Mouse (Mus musculus): ENCODE measurements around the gene Rhoa. TPM values are rescaled to one million over a fixed set of nuclear protein-coding genes. Genes with fewer than 3 reads are reported as not detected.
"Not testable (repeated sequence)": the region's sequence is repeated elsewhere in the genome, so short reads cannot be mapped to it uniquely, and the experiment has no call there.

The Rhoa gene
- total RNA-seq, 2 experiments from 2014 or later, result 356 to 357 TPM

DNA sequence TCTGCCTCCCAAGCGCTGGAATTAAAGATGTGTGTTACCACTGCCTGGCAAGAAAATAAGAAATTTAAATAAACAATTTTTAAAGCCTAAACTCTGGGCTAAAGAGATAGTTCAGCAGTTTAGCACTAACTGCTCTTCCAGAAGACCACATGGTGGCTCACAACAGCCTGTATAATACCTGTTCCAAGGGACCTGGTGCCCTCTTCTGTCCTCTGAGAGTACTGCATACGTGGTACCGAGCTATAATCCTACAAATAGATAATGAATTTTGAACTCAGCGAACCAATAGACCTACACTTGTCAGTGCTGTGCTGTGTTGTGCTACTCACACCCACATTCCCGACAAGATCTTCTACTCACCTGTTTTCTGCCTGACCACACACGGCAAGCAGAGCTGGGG is 21.5 kb upstream of the Rhoa start:
- peak; percentile 57 to 78 for DNase-seq (ENCODE audit: low spot score in 2 of 2)

DNA sequence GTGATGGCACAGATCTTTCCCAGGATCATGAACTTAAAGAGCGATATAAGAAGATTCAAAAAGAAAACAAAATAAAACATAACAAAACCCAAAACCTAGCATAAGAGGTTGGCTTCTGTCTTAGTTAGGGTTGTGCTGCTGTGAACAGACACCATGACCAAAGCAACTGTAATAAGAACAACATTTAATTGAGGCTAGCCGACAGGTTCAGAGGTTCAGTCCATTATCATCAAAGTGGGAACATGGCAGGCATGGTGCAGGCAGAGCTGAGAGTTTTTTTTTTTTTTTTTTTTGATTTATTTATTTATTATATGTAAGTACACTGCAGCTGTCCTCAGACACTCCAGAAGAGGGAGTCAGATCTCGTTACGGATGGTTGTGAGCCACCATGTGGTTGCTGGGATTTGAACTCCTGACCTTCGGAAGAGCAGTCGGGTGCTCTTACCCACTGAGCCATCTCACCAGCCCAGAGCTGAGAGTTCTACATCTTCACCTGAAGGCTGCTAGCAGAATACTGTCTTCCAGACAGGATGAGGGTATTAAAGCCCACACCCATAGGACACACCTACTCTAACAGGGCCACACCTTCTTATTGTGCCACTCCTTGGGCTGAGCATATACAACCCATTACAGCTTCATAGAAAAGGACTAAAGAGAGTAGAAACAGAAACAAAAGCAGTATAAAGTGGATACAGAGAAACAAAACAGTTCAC is 18.2 kb upstream of the Rhoa start:
- not testable (repeated sequence) for DNase-seq (ENCODE audit: low spot score in 2 of 2)

DNA sequence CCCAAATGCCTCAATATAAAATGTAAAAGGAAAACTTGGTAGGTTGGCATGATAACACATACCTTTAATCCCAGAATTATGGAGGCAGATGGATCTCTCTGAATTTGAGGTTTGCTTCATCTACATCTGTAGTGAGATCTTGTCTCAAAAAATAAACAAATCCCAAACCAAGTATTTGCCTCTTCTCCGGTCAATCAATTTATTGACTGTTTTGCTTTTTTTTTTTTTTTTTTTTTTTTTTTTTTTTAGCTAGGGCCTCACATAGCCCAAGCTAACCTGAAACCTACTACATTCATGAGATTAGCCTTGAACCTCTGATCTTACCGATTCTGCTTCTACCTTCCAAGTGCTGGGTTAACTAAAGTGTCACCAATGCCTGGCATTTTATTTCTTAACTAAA is 16.6 kb upstream of the Rhoa start:
- no peak for DNase-seq (ENCODE audit: low spot score in 2 of 2)

DNA sequence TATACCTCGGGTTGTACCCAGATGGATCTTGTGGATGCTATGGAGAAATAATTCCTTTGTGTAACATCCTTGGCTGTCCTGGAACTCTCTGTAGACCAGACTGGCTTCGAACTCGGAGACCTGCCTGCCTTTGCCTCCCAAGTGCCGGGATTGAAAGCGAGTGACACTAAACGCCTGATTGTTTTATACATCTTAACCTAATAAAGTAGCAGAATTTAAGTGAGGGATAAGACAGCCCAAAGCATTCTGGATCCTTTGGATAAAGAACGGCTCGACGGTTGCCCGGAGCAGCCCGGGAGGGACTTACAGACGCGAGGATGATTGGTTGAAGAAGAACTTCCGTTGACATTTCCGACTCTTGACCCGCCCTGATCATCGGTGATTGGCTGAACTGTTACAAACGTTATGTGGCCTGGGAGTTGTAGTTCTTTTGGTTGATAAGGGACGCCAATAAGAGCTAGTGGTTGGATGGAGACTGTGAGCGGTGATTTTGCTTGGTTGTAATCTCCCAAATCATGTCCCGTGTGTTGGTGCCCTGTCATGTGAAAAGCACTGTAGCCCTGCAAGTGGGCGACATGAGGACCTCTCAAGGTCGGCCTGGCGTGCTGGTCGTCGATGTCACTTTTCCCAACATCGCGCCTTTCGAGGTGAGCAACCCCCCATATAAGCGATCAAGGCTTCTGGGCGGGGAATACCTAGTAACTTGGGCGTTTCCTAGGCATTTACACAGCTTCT is 15.7 kb upstream of the Rhoa start, which contains the start of gene Nicn1:
Nicn1 (plus strand) TSS at position 414 of the 735 bp plus-strand sequence.
- DNase-seq (ENCODE audit: low spot score in 2 of 2), result peak; percentile 73 to 74

DNA sequence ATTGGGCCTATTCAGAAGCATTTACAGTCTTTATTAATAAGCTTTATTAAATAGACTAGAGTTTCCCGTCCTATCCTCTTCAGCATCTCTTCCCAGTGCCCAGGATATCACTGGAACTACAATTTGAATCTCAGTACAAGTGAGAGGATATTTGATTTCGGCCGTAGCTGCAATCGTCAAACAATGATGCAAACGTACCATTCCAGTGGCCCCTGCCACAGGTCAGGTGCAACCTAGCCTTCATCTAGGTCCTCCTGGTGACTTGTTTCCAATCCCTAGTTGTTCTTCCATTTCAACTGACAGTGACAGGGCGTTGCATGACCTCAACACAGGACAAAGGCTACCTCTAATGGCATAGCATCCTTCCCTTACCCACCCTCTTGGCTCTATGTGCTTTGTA is 15.2 kb upstream of the Rhoa start:
- no peak for DNase-seq (ENCODE audit: low spot score in 2 of 2)

DNA sequence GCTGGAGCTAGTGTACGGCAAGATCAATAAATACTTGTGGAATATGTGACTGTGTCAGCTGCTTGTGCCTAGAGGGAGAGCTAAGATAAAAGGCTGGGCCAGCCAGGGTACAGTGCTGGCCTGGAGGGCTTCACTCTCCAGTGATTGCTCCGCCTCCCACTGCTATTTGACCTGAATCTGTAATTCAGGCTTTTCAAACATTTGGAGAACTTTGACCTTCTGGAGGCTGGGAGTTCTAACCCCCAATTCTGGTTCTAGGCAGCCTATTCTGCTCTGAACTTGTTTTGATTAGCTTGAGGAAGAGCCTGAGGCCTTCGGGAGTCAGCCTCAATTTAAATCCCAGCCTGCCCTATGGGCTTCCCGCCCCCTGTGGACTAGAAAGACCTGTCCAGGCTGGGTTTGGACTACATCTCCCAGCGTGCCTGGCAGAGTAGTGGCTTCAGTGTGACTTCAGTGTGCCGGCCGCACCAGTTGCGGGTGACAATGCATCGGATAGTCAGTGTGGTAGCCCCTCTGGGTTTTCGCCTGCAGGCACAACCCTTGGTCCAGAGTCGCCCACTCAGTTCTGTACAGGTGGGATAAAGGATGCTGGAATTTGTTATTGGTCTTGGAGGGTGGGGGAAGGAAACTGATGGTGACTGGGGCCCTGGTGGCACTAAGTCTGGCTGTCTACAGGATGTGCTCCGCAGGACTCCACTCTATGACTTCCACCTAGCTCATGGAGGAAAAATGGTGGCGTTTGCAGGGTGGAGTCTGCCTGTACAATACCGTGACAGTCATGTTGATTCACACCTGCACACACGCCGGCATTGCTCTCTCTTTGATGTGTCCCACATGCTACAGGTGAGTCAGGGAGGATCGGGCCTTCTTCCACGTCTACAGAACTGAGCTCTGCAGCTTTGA is 9.2 kb upstream of the Rhoa start, which contains the start of gene Amt:
Amt (plus strand) TSS at position 401 of the 903 bp plus-strand sequence.
- DNase-seq (ENCODE audit: low spot score in 2 of 2), result no peak

DNA sequence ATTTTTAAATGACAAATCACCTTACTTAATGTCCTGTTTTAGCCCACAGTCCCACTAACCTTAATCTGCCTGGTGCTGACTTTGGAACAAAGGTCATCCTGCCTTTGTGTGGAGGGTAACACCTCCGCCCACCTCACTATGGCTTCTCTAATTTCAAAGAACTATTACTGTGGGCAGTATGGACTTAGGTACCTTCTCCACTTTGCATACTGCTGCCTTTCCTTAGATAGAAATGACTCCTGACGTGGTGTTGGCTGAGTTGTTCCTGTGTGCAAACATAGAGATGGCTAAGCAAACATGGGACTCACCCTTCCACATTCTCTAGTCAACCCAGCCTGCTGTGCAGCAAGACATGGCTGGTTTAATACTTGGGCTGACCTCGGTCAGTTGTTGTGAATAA is 4.1 kb upstream of the Rhoa start:
- DNase-seq (ENCODE audit: low spot score in 2 of 2), result no peak

DNA sequence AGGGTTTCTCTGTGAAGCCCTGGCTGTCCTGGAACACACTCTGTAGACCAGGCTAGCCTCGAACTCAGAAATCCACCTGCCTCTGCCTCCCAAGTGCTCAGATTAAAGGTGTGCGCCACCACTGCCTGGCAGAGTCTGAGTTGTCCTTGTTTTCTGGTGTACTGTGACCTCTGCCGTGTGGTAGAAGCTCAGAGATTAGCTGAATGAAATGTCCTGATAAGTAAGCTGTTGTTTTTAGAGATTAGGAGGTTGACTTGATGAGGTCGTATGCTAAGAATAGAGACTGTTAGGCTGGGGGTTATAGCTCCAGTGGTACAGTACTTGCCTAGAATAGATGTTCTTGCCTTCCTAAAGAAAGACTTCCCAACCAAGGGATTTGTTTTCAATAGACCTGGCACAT is 1.2 kb upstream of the Rhoa start:
- DNase-seq (ENCODE audit: low spot score in 2 of 2), result no peak

DNA sequence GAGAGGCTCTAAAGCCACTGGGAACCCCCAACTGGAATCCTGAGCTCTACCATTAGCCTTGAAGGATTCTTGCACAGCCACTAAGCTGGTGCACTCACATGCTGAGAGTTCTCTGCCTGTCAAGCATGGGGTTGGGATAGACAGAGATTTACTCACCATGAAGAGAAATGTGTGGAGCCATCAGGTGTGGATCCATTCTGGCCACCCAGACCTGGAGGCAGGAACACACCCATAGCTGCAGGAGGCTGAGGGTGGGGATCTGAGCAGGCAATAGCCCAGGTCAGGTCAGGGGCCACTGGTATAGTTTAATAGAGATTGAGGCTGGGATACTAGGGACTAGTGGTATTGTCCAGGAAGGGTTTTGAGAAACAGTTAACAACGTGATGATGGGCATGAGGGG is 759 bp upstream of the Rhoa start:
- DNase-seq (ENCODE audit: low spot score in 2 of 2), result peak in 1 of 2 experiments; percentile 16

DNA sequence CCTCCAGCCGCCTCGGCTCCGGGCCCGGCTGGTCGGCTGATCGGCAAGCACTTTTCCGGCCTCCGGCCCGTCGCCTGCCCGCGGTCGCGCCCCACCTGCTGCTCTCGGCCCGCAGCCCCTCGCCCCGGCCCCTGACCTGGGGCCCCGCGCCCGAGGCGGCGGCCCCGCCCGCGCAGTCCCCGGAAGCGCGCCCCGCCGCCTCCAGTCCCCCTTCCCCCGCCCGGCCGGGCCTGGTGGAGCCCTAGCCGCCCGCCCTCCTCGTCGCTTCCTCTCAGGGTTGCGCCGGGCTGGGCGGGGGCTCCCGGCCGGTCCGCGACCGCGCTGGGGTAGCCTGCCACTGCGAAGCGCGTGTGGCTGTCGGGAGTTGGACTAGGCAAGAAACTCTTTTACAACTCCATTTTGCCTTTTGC is 647 bp downstream of the Rhoa start:
- DNase-seq (ENCODE audit: low spot score in 2 of 2), result peak; percentile 81

DNA sequence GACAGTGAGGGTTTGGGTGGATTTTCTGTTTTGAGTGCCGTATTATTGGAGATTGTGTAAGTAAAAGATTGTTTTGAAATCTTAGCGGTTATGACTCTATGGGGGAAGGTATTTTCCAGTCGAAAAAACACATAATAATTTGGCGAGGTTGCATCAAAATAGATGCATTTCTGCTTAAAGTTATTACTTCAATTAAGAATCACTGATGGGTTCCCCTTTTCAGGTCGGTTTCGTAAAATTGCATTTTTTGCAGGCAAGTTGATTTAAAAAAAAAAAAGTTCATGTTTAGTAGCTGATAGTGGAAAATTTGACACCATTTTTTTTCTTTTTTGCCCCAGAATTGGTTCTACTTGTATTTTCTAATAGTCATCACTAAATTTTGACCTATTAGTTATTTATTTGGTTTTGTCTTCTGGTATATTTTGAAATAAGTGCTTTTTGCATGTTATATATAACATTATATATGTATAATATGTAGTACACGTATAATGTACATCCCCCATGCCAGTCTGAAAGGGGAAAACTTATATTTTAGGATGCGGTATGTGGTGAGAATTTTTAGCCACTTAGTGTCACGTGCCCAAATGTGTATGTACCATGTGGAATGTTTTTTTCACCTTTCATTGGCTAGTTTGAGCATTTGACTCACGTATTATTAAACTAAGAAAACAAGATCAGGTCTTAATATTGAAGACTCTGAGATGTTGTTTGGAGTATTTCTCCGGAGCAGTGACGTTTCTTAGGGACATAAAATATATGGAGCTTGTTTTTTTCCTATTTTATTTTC is 1.3 kb downstream of the Rhoa start:
- no peak for DNase-seq (ENCODE audit: low spot score in 2 of 2)

DNA sequence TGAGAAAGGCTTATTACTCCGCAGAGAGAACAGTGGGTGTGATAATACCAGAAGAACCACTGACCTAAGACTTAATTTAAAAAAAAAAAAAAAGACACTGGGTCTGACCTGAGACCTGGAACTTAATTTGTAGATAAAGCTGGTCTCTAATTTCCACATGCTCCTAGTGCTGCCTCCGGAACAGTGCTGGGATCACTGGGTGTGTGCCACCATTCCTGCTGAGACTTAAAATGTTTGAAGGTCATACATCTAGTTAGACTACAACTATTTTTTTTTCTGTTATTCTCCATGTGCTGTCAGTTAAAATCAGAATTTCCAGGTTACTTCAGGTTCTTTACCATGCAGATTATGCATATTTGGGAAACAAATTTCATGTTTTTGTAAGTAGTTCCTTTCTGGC is 2.2 kb downstream of the Rhoa start:
- DNase-seq (ENCODE audit: low spot score in 2 of 2), result no peak

DNA sequence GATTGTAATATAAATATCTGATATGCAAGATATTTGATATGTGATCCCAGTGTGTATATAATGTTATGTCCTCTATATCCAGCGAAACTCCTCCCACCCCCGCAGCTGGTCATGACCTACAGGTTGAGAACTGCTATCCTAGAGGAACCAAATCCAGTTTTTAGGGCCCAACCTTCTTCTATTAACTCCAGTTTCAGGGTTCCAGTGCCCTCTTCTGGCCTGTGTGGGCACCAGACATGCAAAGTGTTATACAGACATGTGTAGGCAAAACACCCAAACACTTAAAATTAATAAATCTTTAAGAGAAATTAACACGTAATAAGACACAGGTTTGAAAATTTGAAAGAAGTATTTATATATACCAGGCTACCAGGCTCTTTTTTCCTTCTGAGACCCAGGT is 11.6 kb downstream of the Rhoa start:
- DNase-seq (ENCODE audit: low spot score in 2 of 2), result no peak

DNA sequence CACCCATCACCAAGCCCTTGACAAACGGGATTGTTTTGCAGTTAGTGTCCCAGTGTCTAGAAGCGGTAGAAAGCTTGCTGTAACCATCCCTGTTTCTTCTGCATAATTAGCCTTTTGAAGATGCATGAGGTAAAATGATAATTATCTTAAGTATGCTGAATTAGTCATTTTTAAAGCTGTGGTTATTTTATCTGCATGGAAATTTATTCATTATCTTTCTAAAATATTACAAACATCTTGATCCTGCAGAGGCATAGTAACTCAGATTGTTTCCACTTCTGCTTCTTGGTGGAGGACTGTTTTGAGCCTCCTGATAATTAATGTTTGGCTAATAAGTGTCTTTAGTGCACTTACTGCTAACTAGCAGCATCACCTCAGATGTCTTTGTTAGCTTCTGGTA is 12.5 kb downstream of the Rhoa start:
- DNase-seq (ENCODE audit: low spot score in 2 of 2), result no peak

DNA sequence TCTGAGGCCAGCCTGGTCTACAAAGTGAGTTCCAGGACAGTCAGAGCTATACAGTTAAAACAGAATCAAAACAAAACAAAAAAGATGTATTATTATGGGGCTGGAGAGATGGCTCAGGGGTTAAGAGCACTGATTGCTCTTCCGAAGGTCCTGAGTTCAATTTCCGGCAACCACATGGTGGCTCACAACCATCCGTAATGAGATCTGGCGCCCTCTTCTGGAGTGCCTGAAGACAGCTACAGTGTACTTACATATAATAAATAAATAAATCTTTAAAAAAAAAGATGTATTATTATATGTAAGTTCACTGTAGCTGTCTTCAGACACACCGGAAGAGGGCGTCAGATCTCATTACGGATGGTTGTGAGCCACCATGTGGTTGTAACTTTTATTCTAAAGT is 16.1 kb downstream of the Rhoa start:
- DNase-seq (ENCODE audit: low spot score in 2 of 2), result not testable (repeated sequence)

DNA sequence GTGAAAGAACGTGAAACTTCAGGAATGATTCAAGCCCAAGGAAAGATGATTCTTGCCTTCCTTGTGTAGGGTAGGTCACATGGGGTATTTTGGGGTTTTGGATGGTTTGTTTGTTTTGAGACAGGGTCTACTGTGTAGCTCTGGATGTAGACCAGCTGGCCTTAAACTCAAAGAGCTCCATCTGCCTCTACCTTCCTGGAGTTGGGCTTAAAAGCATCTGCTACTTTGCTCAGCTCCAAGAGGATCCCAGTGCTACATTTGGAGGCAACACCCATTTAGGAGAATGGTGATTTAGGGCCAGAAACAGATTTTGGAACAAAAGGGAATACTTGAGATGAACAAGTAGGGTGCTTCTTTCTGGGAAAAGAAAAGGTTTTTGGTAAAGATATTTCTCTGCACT is 18.9 kb downstream of the Rhoa start:
- DNase-seq (ENCODE audit: low spot score in 2 of 2), result no peak

DNA sequence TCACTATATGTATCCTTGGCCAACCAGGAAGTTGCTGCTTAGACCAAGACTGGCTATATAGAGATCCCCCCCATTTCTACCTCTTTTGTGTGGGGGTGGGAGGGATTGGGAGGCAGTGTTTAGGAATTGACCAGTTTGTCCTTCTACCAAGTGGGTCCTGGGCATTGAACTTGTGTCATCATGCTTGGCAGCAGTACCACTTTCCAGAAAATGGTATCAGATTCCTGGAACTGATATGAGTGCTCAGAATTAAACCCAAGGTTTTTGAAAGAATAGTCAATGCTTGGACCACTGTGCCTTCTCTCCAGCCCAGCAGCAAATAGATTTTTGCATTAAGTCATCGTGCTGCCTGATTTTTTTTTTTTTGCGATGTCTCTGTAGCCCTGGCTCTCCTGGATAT is 19.9 kb downstream of the Rhoa start:
- no peak for DNase-seq (ENCODE audit: low spot score in 2 of 2)

DNA sequence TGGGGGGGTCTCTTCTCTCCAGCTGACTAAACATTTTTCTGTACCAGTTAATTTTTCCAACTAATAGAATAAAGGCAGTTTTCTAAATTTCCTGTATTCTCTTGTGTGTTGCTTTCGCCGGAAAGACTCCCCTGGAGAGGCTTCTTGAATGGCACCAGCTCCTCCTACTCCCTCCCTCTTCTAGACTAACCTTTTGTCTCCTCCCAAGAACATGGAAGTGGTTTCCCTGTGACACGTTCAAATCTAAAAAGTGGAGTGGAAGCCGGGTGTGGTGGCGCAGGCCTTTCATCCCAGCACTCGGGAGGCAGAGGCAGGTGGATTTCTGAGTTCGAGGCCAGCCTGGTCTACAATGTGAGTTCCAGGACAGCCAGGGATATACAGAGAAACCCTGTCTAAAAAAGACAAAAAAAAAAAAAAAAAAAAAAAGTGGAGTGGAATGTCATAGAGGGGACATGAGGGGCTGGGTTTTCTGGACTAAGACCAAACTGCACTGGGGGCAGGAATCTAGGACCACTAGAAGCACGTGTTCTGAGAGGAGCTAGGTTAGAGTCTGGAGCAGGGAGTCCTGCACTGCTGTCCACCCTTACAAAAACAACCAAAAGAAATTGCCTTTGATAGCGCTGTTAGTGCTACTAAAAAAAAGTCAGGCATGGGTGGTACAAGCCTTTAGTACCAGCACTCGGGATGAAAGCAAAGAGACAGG is 32.1 kb downstream of the Rhoa start:
- DNase-seq (ENCODE audit: low spot score in 2 of 2), result no peak

DNA sequence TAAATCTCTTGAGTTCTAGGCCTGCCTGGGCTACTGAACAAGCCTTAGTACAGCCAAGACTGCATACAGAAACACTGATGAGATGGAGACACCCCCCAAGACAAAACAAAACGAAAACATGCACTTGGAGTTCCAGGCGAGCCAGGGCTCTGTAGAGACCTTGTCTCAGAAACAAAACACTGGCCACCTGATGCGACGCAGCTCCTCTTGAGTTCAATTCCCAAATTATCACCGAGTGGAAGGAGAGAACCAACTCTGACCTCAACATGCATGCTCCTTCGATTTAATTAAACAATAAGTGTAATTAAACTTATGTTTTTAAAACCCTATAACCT is 32.6 kb downstream of the Rhoa start:
- no peak for DNase-seq (ENCODE audit: low spot score in 2 of 2)
